Mouse (Mus musculus): Measurements from ENCODE around the gene Nr2f6. TPM values are rescaled to one million over a fixed set of nuclear protein-coding genes. Genes with fewer than 3 reads are reported as not detected.

Gene Nr2f6
- polyA plus RNA-seq, 1 experiment = 20.8 TPM

DNA sequence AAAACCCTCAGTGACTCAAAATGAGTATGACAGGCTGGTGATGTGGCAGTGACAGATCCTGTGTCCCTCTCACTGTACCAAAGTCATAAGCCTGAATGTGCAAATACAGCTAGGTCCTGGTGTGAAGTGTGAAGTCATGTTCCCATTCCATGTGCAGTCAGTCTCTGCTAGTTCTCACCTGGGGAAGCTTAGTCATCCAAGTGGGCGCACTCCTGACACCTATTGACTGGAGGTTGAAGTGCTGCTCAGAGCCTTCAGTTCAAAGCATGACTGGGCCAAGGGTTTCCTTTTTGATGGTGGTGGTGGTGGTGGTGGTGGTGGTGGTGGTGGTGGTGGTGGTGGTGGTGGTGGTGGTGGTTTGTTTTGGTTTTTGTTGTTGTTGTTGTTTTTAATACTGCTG, 56.9 kb downstream of the Nr2f6 start:
- Histone ChIP-seq H3K27me3 (replicated peaks) (no peaks in the 10 kb centered on the region), H3K4me1 (peaks cover 35% of the 10 kb centered on the region), H3K4me3 (replicated peaks) (no peak overlapping the region), H3K36me3 (replicated peaks; ENCODE audit: low read length) (peaks cover 95% of the 10 kb centered on the region), H3K9me3 (no peaks in the 10 kb centered on the region)
- TF ChIP-seq GATA1 (IDR thresholded peaks at IDR 0.05; ENCODE audit: borderline replicate concordance, low read length) (no peak), FLI1 (IDR thresholded peaks at IDR 0.05; ENCODE audit: low read length) (no peak)

Other genes starting within 250 kb of the Nr2f6 start
- 63.5 and 70.1 TPM in 2 replicates for gene Myo9b, start 109.2 kb downstream of the Nr2f6 start, polyA plus RNA-seq (2012; ENCODE audit: insufficient read depth, low replicate concordance)
- gene Haus8, start 109.0 kb downstream of the Nr2f6 start, polyA plus RNA-seq (2012; ENCODE audit: insufficient read depth, low replicate concordance) = 9.3 and 14.0 TPM in 2 replicates
- 136 and 255 TPM in 2 replicates for gene Use1, start 15.1 kb downstream of the Nr2f6 start, polyA plus RNA-seq (2012; ENCODE audit: insufficient read depth, low replicate concordance)
- gene Ocel1, start 10.7 kb downstream of the Nr2f6 start, polyA plus RNA-seq (2012; ENCODE audit: insufficient read depth, low replicate concordance) = 79.6 and 103 TPM in 2 replicates
- gene Ushbp1, start 13.8 kb upstream of the Nr2f6 start, polyA plus RNA-seq (2012; ENCODE audit: insufficient read depth, low replicate concordance) = 0.06 TPM in 1 of 2 replicates, not detected in the other
- gene Babam1, start 14.9 kb upstream of the Nr2f6 start, polyA plus RNA-seq (2012; ENCODE audit: insufficient read depth, low replicate concordance) = 62.3 and 94.3 TPM in 2 replicates
- gene Ankle1, start 24.1 kb upstream of the Nr2f6 start, polyA plus RNA-seq (2012; ENCODE audit: insufficient read depth, low replicate concordance) = 3.3 and 6.3 TPM in 2 replicates
- 8.9 and 22.6 TPM in 2 replicates for gene Abhd8, start 81.7 kb upstream of the Nr2f6 start, polyA plus RNA-seq (2012; ENCODE audit: insufficient read depth, low replicate concordance)
- gene Mrpl34, start 83.0 kb upstream of the Nr2f6 start, polyA plus RNA-seq (2012; ENCODE audit: insufficient read depth, low replicate concordance) = 206 and 242 TPM in 2 replicates
- gene Dda1, start 87.2 kb upstream of the Nr2f6 start, polyA plus RNA-seq (2012; ENCODE audit: insufficient read depth, low replicate concordance) = 346 and 1,390 TPM in 2 replicates
- 3.3 and 3.4 TPM in 2 replicates for gene Ano8, start 104.0 kb upstream of the Nr2f6 start, polyA plus RNA-seq (2012; ENCODE audit: insufficient read depth, low replicate concordance)
- 17.4 and 21.7 TPM in 2 replicates for gene Gtpbp3, start 106.1 kb upstream of the Nr2f6 start, polyA plus RNA-seq (2012; ENCODE audit: insufficient read depth, low replicate concordance)
- gene Plvap, start 129.8 kb upstream of the Nr2f6 start, polyA plus RNA-seq (2012; ENCODE audit: insufficient read depth, low replicate concordance) = 4.0 and 6.0 TPM in 2 replicates
- gene Ccdc194, start 143.8 kb upstream of the Nr2f6 start, polyA plus RNA-seq (2012; ENCODE audit: insufficient read depth, low replicate concordance) = 0.16 TPM in 1 of 2 replicates, not detected in the other
- 105 and 345 TPM in 2 replicates for gene Bst2, start 155.5 kb upstream of the Nr2f6 start, polyA plus RNA-seq (2012; ENCODE audit: insufficient read depth, low replicate concordance)
- 199 and 226 TPM in 2 replicates for gene Mvb12a, start 161.0 kb upstream of the Nr2f6 start, polyA plus RNA-seq (2012; ENCODE audit: insufficient read depth, low replicate concordance)
- gene Tmem221, start 176.9 kb upstream of the Nr2f6 start, polyA plus RNA-seq (2012; ENCODE audit: insufficient read depth, low replicate concordance) = 1.3 TPM in 1 of 2 replicates, not detected in the other
- not detected in 2 replicates for gene Nxnl1, start 184.6 kb upstream of the Nr2f6 start, polyA plus RNA-seq (2012; ENCODE audit: insufficient read depth, low replicate concordance)
- gene Slc27a1, start 186.9 kb upstream of the Nr2f6 start, polyA plus RNA-seq (2012; ENCODE audit: insufficient read depth, low replicate concordance) = 1.8 and 16.4 TPM in 2 replicates
- 330 and 634 TPM in 2 replicates for gene Pgls, start 210.2 kb upstream of the Nr2f6 start, polyA plus RNA-seq (2012; ENCODE audit: insufficient read depth, low replicate concordance)
- gene Fam129c, start 215.7 kb upstream of the Nr2f6 start, polyA plus RNA-seq (2012; ENCODE audit: insufficient read depth, low replicate concordance) = 2.5 and 27.1 TPM in 2 replicates
- gene Colgalt1, start 229.0 kb upstream of the Nr2f6 start, polyA plus RNA-seq (2012; ENCODE audit: insufficient read depth, low replicate concordance) = 14.0 and 14.8 TPM in 2 replicates

All from megakaryocyte, embryonic 14.5 days (primary cell).